Mouse (Mus musculus) frontal cortex, adult 2 months (tissue): ENCODE results near the gene Hoxd9. TPM values are rescaled to one million over a fixed set of nuclear protein-coding genes. Genes with fewer than 3 reads are reported as not detected.

Source experiments
- DNase-seq, 2 experiments: peaks; one replicate each; pipeline ENCODE4 v3.0.0; 2022; ENCODE audit warnings: low spot score in 1 of 2; ENCODE audit errors: extremely low spot score in 1 of 2
- polyA plus RNA-seq: library from polyadenylated mRNA; depleted of rRNA; stranded (reverse); fragments of >200 nt; gene quantifications from 2 replicates; pipeline ENCODE4 v1.2.3, GENCODE M21; 2012

The Hoxd9 gene
- polyA plus RNA-seq, 1 experiment = 0.04 TPM

DNA sequence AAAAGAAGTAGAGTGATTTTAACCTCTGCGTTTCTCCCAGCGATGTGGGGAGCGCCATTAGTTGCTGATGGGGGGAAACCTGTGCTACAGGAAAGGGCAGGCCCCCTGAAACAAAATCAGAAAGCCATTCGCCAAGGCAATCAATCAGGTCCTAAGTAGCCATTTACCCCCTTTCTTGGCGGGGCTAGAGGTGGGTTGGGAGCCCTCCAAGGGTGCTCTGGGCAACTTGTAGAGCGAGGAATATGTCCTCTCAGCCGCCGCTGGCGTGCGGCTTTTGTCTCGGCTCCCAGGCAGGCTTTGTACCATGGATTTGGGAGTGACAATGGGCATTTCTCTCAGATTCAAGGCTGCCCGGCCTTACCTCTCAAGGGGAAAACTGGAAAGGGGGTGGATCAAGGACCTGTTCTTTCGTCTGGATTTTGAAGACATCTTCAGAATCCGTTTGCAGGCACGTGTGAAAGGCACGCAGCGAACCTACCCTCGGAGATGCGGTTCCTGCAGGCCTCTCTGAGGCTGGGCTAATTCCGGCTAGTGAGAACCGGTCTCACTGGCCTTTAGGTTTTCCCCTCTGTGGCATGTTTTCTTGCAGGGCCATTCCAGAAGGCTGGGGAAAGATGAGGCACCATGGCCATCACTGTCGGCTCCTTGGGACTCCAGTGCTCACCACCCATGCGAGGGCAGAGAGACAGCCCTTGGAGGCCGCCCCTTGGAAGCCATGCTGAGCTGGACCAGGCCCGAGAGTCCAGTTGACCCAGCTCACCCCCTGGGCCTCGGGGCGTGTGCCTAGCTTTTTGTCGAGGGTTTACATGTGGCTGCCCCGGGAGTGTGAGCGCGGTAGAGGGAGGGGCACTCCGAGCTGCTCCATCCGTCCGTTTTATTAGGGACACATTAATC lies 838 bp upstream of the Hoxd9 start:
- no peak for DNase-seq

DNA sequence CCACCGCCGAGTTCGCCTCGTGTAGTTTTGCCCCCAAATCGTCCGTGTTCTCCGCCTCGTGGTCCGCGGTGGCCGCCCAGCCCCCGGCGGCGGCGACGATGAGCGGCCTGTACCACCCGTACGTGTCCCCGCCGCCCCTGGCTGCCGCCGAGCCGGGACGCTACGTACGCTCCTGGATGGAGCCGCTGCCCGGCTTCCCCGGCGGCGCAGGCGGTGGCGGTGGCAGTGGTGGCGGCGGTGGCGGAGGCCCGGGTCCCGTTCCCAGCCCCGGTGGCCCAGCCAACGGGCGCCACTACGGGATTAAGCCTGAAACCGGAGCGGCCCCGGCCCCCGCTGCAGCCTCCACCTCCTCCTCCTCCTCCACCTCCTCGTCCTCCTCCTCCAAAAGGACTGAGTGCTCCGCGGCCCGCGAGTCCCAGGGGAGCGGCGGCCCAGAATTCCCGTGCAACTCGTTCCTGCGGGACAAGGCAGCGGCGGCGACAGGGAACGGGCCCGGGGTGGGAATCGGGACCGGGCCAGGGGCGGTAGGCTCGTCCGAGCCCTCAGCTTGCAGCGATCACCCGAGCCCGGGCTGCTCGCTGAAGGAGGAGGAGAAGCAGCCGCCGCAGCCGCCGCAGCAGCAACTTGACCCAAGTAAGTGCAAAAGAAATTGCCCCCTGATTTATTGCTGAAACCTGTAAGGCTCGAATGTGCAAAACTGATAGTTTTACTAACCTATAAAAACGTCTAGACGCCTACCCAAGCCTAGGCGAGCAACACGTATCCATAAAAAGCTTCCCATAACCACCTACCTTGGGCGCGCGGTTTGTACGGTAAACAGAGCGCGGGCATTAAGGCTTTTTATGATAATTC lies 900 bp downstream of the Hoxd9 start:
- DNase-seq = no peak

DNA sequence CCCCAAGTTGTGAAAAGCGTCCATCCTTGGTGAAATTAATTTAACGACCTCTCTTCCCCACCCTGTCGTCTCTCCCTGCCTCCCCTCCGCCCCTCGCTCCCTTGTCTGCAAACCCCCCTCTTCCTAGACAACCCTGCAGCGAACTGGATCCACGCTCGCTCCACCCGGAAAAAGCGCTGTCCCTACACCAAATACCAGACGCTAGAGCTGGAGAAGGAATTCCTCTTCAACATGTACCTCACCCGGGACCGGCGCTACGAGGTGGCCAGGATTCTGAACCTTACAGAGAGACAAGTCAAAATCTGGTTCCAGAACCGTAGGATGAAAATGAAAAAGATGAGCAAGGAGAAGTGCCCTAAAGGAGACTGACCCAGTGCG lies 1.5 kb downstream of the Hoxd9 start:
- no peak for DNase-seq

DNA sequence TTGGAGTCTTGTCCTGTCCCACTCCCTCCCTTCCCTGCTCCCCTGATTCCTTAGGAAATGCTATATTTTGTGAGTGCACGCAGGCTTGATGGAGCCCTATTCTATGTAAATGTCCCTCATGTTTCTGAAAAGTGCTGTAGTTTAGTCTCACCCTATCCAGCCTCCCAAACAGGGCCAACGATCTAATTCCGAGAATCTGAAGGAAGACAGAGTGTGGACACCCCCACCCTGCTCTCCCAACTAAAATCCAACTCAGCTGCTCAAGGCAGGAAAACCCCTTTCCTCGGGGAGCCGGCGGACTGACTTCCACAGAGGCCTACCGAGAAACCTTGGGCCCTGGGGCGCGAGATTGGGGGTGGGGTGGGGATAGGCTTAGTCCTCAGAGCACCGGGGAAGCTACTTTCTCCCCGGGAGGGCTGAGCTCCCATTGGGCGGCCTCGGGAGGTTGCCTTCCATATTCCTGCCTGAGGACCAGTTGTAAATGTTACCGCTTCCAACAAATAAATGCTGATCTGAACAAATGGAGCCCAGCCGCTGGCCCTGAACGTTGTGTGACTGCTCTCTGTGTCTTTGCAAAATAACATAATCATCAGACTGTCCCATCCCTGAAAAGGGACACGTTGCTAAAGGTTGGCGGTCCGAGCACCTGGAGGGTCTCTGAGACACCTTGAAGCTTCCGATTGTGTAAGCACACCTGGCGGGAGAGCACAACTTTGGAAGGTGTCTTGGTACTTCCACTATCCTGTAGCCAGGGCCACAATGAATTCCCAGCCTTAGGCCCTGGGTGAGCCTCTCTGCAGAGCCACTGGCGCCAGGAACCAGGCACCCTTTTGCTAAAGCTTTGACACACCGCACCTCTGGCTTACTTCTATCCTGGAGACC lies 2.4 kb downstream of the Hoxd9 start:
- no peak for DNase-seq

DNA sequence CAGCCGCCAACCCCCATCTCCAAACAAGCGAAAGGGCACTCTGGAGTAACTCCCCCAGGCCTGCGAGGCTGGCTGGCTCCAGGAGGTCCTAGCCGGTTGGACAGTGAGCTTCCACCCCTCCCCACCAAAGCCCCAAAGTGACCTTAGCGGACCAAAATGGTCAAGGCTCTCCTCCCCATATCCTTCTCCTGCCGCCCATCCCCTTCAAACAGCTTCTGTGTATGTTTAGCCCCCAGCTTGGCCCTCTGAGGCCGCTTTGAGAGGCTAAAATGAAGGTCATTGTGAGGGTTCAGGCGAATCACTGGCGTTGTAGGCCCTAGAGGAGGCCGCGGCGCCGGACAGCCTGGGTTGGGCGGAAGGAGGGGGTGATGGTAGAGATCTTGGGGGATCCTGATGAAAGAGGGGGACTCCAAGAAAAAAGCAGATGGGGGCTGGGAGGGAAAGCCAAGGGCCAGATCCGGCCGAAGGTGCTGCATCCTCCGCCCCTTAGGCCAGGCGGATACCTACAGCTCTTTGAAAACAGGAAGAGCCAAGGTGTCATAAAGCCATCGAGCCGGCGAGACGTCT lies 3.1 kb downstream of the Hoxd9 start:
- DNase-seq = no peak

DNA sequence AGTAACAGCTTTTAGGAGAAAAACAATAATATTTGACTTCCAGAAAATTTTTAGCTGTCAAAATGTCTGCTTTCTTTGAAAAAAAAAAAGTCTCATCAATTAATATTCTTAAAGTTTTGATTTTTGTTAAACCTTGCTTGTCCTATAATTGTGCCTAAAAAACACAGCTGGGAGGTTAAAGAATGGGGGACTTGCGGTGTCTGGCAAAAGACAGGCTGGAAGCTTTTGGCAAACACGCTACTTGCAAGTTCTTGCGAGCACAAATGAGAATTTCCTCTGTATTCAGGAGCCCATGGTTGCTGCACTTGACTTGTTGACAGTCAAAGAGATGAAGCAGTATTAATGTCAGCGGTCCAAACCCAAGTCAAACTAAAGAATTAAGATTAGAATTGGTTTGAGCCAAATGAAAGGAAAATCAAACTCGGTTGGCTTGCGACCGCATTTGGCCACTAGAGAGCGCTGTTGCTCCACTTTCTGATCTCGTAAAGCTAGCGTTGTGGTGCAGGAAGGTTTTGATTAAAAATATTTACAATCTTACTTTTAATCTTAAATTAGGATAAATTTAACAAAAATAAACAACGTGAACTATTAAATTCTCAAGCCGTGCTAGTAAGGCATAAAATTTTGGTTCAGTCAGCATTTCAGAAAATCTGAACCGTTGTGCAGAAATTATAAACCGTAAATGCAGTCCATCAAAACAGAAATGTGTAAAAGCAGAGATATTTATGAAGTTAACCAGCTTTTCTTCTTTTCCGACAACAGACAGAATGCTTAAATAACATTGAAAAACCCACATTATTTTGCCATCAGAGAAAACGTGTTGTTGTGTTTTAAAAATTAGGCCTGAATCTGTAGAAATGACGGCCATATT lies 4.7 kb downstream of the Hoxd9 start:
- DNase-seq = peak; percentile 25 to 92

DNA sequence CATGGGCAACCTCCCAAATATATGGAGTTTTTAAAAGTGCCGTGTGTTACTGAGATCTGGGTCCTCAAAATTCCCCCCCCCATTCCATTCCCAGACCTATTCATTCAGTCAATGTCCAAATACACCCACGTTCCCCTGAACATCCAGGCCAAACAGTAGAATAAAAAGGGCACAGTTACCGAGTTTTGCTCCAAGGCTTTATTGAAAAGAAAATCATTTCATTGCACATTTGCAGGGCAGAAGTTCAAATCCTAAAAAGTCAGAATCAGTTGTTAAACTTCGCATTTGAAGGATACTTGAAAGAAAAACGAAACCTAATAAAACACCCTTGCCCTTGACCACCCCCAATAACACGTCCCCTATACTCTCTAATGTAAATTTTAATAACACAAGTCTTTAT lies 5.3 kb downstream of the Hoxd9 start:
- no peak for DNase-seq

DNA sequence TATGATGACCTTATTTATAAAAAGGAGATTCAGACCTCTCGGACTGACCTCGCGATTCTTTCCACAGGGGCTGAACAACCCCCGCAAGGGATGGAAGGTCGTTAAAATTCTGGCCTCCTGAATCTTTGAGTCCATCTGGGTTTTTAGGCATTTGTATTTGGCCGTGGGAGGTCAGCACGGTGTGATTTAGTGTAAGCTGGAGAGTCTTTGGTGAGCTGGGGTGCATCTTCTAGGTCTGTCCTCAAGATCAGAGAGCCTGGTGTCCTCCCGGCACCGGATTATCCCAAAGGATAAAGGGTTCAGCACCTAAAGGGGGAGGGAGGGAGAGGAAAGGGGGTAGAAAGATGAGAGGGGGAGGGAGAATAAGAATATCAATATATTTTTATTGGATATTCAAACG lies 5.8 kb downstream of the Hoxd9 start:
- no peak for DNase-seq

DNA sequence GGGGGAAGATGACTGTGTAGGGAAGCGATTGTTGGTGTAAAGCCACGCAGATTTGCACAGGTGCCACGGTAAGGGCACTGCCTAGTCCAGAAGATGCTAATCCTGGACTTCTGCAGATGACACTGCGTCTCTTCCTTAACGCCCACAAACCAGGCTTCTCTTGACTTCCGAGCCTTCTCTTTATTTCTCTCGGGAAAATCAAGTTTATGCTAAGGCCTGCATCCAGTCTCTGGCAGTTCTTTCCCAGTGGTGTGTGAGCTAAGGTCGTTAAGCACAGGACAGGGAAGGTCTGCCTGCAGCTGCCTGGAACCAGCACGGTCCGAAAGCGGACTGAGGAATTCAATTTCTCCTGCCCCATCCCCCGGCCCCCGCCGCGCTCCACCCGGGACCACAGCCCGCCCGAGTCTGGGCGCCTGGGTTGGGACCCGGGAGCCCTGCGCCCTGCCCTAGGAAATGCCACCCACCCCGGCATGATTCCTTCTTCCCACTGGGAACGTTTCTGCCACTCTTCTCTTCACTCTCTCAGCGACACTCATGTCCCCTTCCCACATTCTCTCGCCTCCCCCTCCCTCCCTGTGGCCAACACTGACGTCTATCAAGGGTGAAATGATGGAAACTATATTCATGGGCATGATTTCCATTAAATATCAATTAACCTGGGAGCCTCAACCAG lies 6.3 kb downstream of the Hoxd9 start:
- no peak for DNase-seq

DNA sequence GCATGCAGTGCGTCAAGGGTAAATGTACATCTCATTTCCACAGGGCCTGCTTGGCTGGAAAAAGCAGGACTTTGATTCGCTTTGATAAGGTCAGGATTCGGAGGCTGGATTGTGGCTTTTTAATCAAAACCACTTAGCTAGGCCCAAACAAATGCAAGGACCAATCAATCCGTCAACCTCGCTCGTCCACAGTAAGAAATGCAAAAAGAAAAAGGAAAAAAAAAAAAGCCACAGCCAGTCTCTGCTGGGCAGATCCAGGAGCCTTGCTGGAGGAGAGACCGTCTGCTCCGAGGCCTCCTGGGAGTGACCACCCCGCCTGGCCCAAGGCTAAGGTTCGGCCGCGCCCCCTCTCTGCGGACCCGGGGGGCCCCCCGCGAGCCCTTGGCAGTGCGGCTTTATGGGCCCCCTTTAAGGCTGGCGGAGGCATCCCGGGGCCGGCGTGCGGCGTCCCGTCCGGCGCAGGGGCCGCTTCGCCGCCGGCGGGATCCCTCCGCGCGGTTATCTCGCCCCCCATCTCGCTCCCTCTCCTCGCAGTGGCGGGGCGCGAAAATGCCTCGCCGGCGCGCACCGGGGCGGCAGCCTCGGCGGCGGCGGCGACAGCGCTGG lies 7.0 kb downstream of the Hoxd9 start, which contains the start of gene Hoxd8:
Gene Hoxd8 (plus strand): TSS at position 223 of the 606 bp plus-strand sequence.
- no peak for DNase-seq

DNA sequence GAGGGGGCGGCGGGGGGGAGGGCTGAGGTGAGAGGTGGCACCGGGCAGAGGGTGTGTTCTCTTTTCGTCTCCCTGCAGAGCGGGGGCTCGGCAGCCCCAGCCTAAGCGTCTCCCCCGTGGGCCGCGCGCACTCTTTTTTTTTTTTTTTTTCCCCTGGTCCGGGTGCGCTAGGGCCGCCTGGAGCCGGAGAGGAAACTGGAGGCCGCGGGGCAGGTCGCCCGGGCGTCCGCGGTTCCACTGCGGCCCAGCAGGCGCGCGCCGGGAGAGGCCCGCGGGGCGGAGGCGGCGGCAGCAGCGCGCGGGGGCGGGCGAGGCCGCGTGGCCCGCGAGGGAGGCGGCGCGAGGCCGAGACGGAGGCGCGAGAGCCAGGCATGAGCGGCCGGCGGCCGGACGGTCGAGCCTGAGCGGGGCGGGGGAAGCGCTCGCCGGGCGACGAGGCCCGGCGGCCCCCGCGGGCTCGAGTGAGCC lies 7.5 kb downstream of the Hoxd9 start:
- no peak for DNase-seq

DNA sequence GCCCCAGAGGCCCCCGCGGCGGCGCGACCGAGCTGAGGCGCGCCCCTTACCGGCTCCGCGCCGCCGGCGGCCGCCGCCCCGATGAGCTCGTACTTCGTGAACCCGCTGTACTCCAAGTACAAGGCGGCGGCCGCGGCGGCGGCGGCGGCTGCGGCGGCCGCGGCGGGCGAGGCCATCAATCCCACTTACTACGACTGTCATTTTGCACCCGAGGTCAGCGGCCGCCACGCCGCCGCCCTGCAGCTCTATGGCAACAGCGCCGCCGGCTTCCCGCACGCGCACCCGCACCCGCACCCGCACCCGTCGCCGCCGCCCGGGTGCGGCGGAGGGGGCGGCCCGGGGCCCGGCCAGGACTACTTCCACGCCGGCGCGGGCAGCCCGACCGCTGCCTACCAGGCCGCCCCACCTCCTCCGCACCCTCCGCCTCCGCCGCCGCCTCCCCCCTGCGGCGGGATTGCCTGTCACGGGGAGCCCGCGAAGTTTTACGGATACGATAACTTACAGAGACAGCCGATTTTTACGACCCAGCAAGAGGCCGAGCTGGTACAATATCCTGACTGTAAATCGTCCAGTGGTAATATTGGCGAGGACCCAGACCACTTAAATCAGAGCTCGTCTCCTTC lies 8.1 kb downstream of the Hoxd9 start:
- DNase-seq = no peak

DNA sequence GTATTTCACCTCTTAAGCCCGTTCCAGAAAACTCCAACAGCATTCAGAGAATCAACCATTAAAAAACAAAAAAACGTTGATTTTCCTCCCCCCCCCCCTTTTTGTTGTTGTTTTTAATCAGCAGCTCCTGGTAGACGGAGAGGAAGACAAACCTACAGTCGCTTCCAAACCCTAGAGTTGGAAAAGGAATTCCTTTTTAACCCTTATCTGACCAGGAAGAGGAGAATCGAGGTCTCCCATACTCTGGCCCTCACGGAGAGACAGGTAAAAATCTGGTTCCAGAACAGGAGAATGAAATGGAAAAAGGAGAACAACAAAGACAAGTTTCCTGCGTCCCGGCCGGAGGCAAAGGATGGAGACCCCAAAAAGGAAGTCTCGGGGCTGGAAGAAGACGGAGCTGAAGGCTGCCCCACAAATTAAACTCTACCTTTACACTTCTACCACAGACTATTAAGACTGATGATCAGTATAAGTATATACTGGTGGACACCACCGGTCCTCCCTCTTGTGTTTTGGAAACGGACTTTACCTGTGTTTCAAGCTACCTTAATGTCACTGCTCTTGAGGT lies 8.9 kb downstream of the Hoxd9 start:
- DNase-seq = no peak

DNA sequence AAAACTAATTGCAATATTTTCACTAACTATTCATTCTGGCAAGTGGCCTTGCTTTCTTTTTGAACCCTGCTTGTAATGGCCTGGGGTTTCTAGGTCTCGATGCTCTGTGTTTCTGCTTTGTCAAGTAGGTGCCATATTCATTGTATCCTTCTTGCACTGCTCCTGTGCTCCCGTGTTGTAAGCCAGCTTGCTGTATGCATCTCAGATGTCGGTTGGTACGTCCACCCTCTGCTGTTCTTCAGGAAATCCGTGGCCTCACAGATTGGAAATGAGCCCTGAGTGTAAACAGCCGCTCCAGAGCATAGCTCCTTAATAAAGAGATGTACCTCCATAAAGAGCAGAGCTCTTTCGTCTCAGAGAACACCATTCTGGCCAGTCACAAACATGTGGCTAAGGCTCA lies 10.1 kb downstream of the Hoxd9 start:
- DNase-seq = no peak

DNA sequence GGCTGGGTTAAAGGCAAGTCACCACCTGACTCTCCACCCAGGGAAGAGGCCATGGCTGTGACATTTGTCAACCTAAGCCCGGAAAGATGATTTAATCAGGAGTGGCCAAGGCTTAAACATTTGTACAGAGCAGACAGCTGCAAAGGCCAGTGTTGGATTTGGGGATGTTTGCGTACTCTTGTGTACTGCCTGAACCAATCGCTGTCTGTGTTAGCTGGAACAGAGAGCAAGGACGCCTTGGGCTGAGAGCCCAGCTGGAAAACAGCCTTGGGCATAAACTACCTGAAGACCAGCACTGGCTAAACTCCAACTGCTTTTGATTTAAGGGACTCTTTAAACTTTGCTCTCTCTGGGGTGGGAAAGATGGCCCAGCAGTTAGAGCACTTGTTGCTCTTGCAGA lies 11.1 kb downstream of the Hoxd9 start:
- DNase-seq = no peak

DNA sequence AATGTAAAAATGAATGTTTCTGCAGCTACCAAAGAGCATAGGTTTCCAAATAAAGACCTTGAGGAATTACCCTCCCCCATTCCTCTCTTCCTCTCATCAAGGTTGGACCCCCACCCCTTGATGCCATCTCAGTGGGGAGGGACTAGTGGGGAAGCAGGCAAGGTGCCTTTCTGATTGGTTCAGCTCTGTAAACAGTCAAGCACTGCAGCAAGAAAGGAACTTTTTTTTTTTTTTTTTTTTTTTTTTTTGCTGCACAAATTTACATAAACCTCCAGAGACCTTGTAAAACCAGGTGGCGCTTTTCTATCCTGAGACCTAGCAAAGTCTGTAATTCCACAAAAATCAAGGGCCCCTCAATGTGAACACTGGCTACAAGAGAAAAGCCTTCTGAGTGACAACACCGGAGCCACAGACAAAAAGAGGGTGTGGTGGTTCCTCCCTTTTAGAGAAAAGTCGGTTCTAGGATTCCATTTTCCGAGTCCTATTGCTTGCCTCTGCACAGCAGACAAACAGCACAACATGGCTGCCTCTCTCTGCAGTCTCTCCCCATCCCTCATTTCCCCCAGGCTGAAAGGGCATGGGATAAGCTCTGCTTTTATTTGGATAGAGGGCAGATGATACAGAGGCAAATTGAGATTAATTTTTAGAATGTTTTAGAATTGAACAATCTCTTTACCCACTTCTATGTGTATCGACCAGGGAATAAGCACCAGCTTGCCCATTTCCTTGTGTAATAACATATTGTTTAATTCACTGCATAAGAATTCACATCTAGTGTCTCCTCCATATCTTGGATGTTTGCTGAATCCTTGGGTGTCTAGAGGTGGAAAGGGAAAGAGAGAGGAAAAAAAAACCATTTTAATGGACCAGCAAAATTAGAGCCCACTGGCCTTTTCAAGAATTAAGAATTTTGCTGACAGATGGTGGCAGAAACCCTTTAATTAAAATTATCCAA lies 12.2 kb downstream of the Hoxd9 start:
- DNase-seq = no peak
